Mouse (Mus musculus): ENCODE results near the gene Ccdc12.

- TF ChIP-seq MAX (IDR thresholded peaks at IDR 0.05; ENCODE audit: low read depth) (no peak), REST (IDR thresholded peaks at IDR 0.05; ENCODE audit: insufficient read depth, insufficient read length) (no peak), POLR2A (IDR thresholded peaks at IDR 0.05; ENCODE audit: insufficient read length, low read depth) (no peak), TCF12 (IDR thresholded peaks at IDR 0.05; ENCODE audit: insufficient read depth, poor library complexity, severe bottlenecking) (no peak), MYOD1 (IDR thresholded peaks at IDR 0.05; ENCODE audit: control insufficient read depth in 1 of 3, insufficient read length in 2 of 3, low read depth in 2 of 3) (no peak)
These were observed 61.8 kb downstream of the Ccdc12 start for GRCm38 (mm10) chr9:110718071-110718470.

Measured in myocyte (in vitro differentiated cells).